Mouse (Mus musculus) limb, embryonic 15.5 days (tissue): ENCODE data around the gene Mettl13. TPM values are rescaled to one million over a fixed set of nuclear protein-coding genes. Genes with fewer than 3 reads are reported as not detected.
A peak's percentile ranks its signal among the peaks of the same experiment; 100 is the strongest.

Experiments used
- ATAC-seq: fragments of 200-750 bp; cut with Nextera tagmentation; 2 replicates; pipeline ENCODE4 v1.8.0; 2017; ENCODE audit warnings: low read depth, moderate TSS enrichment; ENCODE audit not compliant: insufficient number of reproducible peaks, low FRiP score, low TSS enrichment
- H3K27ac ChIP-seq: fragments of 300-500 bp; sonication (generic); 2 replicates; pipeline ENCODE4 v1.5.1; 2015; ENCODE audit warnings: moderate library complexity, mild to moderate bottlenecking, inconsistent platforms
- H3K27me3 ChIP-seq: fragments of 300-500 bp; sonication (generic); 2 replicates; pipeline ENCODE4 v1.6.1; 2015; ENCODE audit warnings: inconsistent platforms
- H3K36me3 ChIP-seq: fragments of 300-500 bp; sonication (generic); 2 replicates; pipeline ENCODE4 v1.6.1; 2015; ENCODE audit warnings: inconsistent platforms
- H3K4me1 ChIP-seq: fragments of 300-500 bp; sonication (generic); 2 replicates; pipeline ENCODE4 v1.6.1; 2015; ENCODE audit warnings: inconsistent platforms
- H3K4me2 ChIP-seq: fragments of 300-500 bp; sonication (generic); 2 replicates; pipeline ENCODE4 v1.6.1; 2015; ENCODE audit warnings: mild to moderate bottlenecking, inconsistent platforms
- H3K4me3 ChIP-seq: fragments of 300-500 bp; sonication (generic); 2 replicates; pipeline ENCODE4 v1.5.1; 2015; ENCODE audit warnings: mild to moderate bottlenecking, inconsistent platforms
- H3K9ac ChIP-seq: fragments of 300-500 bp; sonication (generic); 2 replicates; pipeline ENCODE4 v1.6.1; 2015; ENCODE audit warnings: inconsistent platforms
- H3K9me3 ChIP-seq: fragments of 300-500 bp; sonication (generic); 2 replicates; pipeline ENCODE4 v1.6.1; 2016; ENCODE audit warnings: inconsistent platforms
- WGBS: fragments of 180-500 bp; shearing (Covaris S2); methylation state at CpG from one replicate; pipeline ENCODE4 v1.1.7; 2015; 5-methylcytosine and 5-hydroxymethylcytosine counted together
- polyA plus RNA-seq: library from polyadenylated mRNA; unstranded; fragments of >200 nt; fragmentation: Nextera tagmentation; extraction: Ambion mirVana; gene quantifications from 2 replicates; pipeline ENCODE4 v1.2.1, GENCODE M21; 2015

Mettl13 gene
- polyA plus RNA-seq, 1 experiment from 2014 or later, result 25.6 TPM

- H3K27ac ChIP-seq, result no peak overlapping the region
- H3K36me3 ChIP-seq, result no peaks in the 10 kb centered on the region
- 56% methylated on average over 3 of the region's 3 CpGs for WGBS
- H3K4me2 ChIP-seq, result no peak overlapping the region
- H3K9me3 ChIP-seq, result no peaks in the 10 kb centered on the region
- H3K9ac ChIP-seq, result no peak overlapping the region
- H3K27me3 ChIP-seq, result no peaks in the 10 kb centered on the region
- ATAC-seq, result no peak
- no peak overlapping the region for H3K4me3 ChIP-seq
- H3K4me1 ChIP-seq, result 0 out of 2 replicates have a peak, but pooled peaks cover 3% of the 10 kb centered on the region
These were observed 16.6 kb upstream of the Mettl13 start for GRCm38 (mm10) chr1:162564992-162565391.

DNA sequence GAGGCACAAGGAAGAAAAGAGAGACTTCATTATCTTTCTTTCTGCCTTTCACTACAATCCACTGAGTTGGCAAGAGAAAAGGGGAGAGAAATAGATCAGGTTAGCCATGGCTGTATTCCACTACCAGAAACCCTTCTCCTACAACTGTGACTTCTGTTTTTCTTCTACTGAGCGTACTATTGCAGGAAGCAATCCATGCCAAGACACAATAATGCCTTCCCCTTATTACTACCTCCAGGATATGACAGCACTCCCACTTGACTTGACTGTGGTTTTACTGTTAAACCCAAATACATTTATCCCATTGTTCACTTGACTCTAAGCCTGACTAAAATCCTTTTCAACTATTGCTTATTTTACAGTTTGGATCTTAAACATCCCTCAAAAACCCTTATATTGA is 14.9 kb upstream of the Mettl13 start:
- Histone ChIP-seq H3K27me3 (no peaks in the 10 kb centered on the region), H3K36me3 (no peaks in the 10 kb centered on the region), H3K4me3 (no peak overlapping the region), H3K9ac (no peak overlapping the region), H3K27ac (no peak overlapping the region), H3K4me2 (no peak overlapping the region), H3K4me1 (no peaks in the 10 kb centered on the region), H3K9me3 (no peaks in the 10 kb centered on the region)
- WGBS, result 82% methylated on average over 1 of the region's 1 CpGs
- ATAC-seq, result no peak

DNA sequence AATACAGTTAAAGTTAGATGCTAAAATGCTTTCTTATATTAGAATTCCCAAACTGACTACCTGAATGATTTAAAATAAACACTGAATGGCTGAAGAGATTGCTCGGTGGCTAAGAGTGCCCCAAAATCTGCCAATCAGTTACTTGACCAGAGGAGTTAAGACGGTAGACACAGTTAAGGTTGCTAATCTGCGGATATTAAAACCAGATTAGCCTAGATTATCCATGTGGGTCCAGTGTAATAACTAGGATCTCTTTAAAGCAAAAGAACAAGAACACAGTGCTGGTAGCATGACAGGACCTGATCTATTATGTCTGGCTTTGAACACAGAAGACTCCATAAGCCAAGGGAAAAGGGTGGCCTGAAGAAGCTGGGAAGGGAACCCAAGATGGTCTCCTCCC is 5.8 kb upstream of the Mettl13 start:
- Histone ChIP-seq H3K4me3 (no peak overlapping the region), H3K4me1 (no peaks in the 10 kb centered on the region), H3K4me2 (no peak overlapping the region), H3K36me3 (no peaks in the 10 kb centered on the region), H3K9me3 (no peaks in the 10 kb centered on the region), H3K9ac (no peak overlapping the region), H3K27ac (no peak overlapping the region), H3K27me3 (no peaks in the 10 kb centered on the region)
- WGBS, result 75% methylated on average over 3 of the region's 3 CpGs
- no peak for ATAC-seq

GRCm38 (mm10) chr1:162552956-162553355 is 4.6 kb upstream of the Mettl13 start:
- Histone ChIP-seq H3K9ac (no peak overlapping the region), H3K9me3 (no peaks in the 10 kb centered on the region), H3K36me3 (no peaks in the 10 kb centered on the region), H3K4me1 (0 out of 2 replicates have a peak, but pooled peaks cover 3% of the 10 kb centered on the region), H3K27me3 (no peaks in the 10 kb centered on the region), H3K4me2 (no peak overlapping the region), H3K27ac (no peak overlapping the region), H3K4me3 (no peak overlapping the region)
- WGBS, result 84% methylated on average over 9 of the region's 9 CpGs
- ATAC-seq, result no peak

DNA sequence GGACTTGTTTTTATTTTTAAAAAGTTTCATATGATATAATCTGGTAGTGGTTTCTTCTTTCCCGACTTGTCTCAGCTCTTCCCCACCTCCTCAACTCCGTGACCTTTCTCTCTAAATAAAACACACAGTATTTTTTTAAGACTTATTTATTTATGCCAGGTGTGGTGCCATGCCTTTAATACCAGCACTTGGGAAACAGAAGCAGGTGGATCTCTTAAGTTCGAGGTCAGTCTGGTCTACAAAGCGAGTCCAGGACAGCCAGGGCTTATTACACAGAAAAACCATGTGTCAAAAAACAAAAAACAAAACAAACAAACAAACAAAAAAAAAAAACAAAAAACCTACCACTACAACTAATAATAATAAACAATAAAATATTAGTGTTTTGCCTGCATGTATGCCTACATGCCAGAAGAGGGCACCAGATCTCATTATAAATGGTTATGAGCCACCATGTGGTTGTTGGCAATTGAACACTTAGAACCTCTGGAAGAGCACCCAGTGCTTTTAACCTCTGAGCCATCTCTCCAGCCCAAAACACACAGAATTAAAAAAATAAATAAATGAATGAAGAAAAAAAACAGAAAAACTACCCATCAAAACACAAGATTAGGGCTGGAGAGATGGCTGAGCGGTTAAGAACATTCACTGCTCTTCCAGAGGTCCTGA is 1.4 kb upstream of the Mettl13 start:
- H3K4me1 ChIP-seq, result peaks cover 20% of the 10 kb centered on the region
- no peaks in the 10 kb centered on the region for H3K27me3 ChIP-seq
- H3K9me3 ChIP-seq, result no peaks in the 10 kb centered on the region
- no peak overlapping the region for H3K27ac ChIP-seq
- ATAC-seq, result no peak
- no peak overlapping the region for H3K4me3 ChIP-seq
- WGBS, result 63% methylated on average over 5 of the region's 5 CpGs
- no peak overlapping the region for H3K9ac ChIP-seq
- no peak overlapping the region for H3K4me2 ChIP-seq
- H3K36me3 ChIP-seq, result peaks cover 17% of the 10 kb centered on the region

- H3K4me1 ChIP-seq, result peaks cover 20% of the 10 kb centered on the region
- H3K4me2 ChIP-seq, result peak overlapping the region; percentile 84
- H3K27me3 ChIP-seq, result no peaks in the 10 kb centered on the region
- no peaks in the 10 kb centered on the region for H3K9me3 ChIP-seq
- H3K36me3 ChIP-seq, result peaks cover 24% of the 10 kb centered on the region
- H3K27ac ChIP-seq, result peak overlapping the region; percentile 81
- H3K4me3 ChIP-seq, result peak overlapping the region; percentile 83
- WGBS, result 64% methylated on average over 10 of the region's 10 CpGs
- no peak for ATAC-seq
- H3K9ac ChIP-seq, result peak overlapping the region; percentile 58; the same call in 1 of the 2 replicates
These were observed 714 bp upstream of the Mettl13 start for GRCm38 (mm10) chr1:162548917-162549613.

- peak overlapping the region; percentile 81; the same call in 1 of the 2 replicates for H3K27ac ChIP-seq
- 2% methylated on average over 10 of the region's 10 CpGs for WGBS
These were observed 744 bp downstream of the Mettl13 start for GRCm38 (mm10) chr1:162547607-162548006.

GRCm38 (mm10) chr1:162543231-162543630 is 5.1 kb downstream of the Mettl13 start:
- no peak overlapping the region for H3K4me3 ChIP-seq
- 56% methylated on average over 1 of the region's 1 CpGs for WGBS
- H3K27ac ChIP-seq, result no peak overlapping the region
- no peak overlapping the region for H3K4me2 ChIP-seq
- peaks cover 17% of the 10 kb centered on the region for H3K4me1 ChIP-seq
- H3K36me3 ChIP-seq, result peaks cover 76% of the 10 kb centered on the region
- no peaks in the 10 kb centered on the region for H3K27me3 ChIP-seq
- H3K9ac ChIP-seq, result no peak overlapping the region
- ATAC-seq, result no peak
- no peaks in the 10 kb centered on the region for H3K9me3 ChIP-seq

More at GRCm38 (mm10) chr1:162547607-162548006, 744 bp downstream of the Mettl13 start:
- no peak for ATAC-seq
- H3K4me2 ChIP-seq, result peak overlapping the region; percentile 84
- peak overlapping the region; percentile 58 for H3K9ac ChIP-seq
- no peaks in the 10 kb centered on the region for H3K9me3 ChIP-seq
- H3K27me3 ChIP-seq, result no peaks in the 10 kb centered on the region
- peaks cover 35% of the 10 kb centered on the region for H3K36me3 ChIP-seq
- peak overlapping the region; percentile 83 for H3K4me3 ChIP-seq
- peaks cover 20% of the 10 kb centered on the region for H3K4me1 ChIP-seq

- H3K4me2 ChIP-seq, result no peak overlapping the region
- 92% methylated on average over 14 of the region's 14 CpGs for WGBS
- no peaks in the 10 kb centered on the region for H3K4me1 ChIP-seq
- H3K4me3 ChIP-seq, result no peak overlapping the region
- no peaks in the 10 kb centered on the region for H3K9me3 ChIP-seq
- no peaks in the 10 kb centered on the region for H3K27me3 ChIP-seq
- H3K9ac ChIP-seq, result no peak overlapping the region
- H3K36me3 ChIP-seq, result peaks cover 67% of the 10 kb centered on the region
- no peak overlapping the region for H3K27ac ChIP-seq
- ATAC-seq, result no peak
These were observed 14.4 kb downstream of the Mettl13 start for GRCm38 (mm10) chr1:162533766-162534560.

GRCm38 (mm10) chr1:162532330-162532729 is 16.0 kb downstream of the Mettl13 start:
- Histone ChIP-seq H3K27me3 (no peaks in the 10 kb centered on the region), H3K27ac (no peak overlapping the region), H3K4me1 (no peaks in the 10 kb centered on the region), H3K4me3 (no peak overlapping the region), H3K4me2 (no peak overlapping the region), H3K9me3 (no peaks in the 10 kb centered on the region), H3K36me3 (peaks cover 56% of the 10 kb centered on the region), H3K9ac (no peak overlapping the region)
- ATAC-seq, result no peak
- 63% methylated on average over 4 of the region's 4 CpGs for WGBS

- no peak for ATAC-seq
- H3K27me3 ChIP-seq, result no peaks in the 10 kb centered on the region
- H3K9ac ChIP-seq, result no peak overlapping the region
- WGBS, result 78% methylated on average over 4 of the region's 4 CpGs
- H3K4me2 ChIP-seq, result no peak overlapping the region
- H3K36me3 ChIP-seq, result peaks cover 49% of the 10 kb centered on the region
- no peaks in the 10 kb centered on the region for H3K9me3 ChIP-seq
- H3K4me3 ChIP-seq, result no peak overlapping the region
- no peaks in the 10 kb centered on the region for H3K4me1 ChIP-seq
- no peak overlapping the region for H3K27ac ChIP-seq
These were observed 16.8 kb downstream of the Mettl13 start for GRCm38 (mm10) chr1:162531584-162531983.

GRCm38 (mm10) chr1:162530666-162531065 is 17.7 kb downstream of the Mettl13 start:
- 86% methylated on average over 1 of the region's 1 CpGs for WGBS
- Histone ChIP-seq H3K27ac (no peak overlapping the region), H3K9me3 (no peaks in the 10 kb centered on the region), H3K36me3 (peaks cover 40% of the 10 kb centered on the region), H3K4me2 (no peak overlapping the region), H3K9ac (no peak overlapping the region), H3K27me3 (no peaks in the 10 kb centered on the region), H3K4me3 (no peak overlapping the region), H3K4me1 (no peaks in the 10 kb centered on the region)
- ATAC-seq, result no peak
